Mouse (Mus musculus) neural tube, embryonic 15.5 days (tissue): ENCODE measurements around the gene Tcerg1l. TPM values are rescaled to one million over a fixed set of nuclear protein-coding genes. Genes with fewer than 3 reads are reported as not detected.

Experiments used
- ATAC-seq: fragments of 200-750 bp; cut with Nextera tagmentation; 2 replicates; pipeline ENCODE4 v1.8.0; 2017; ENCODE audit warnings: mild to moderate bottlenecking, moderate TSS enrichment, moderate library complexity; ENCODE audit not compliant: low FRiP score
- H3K27ac ChIP-seq: fragments of 300-500 bp; sonication (generic); replicated peaks from 2 replicates; pipeline ENCODE4 v1.5.1; 2015; ENCODE audit warnings: mild to moderate bottlenecking, inconsistent platforms
- H3K27me3 ChIP-seq: fragments of 300-500 bp; sonication (generic); replicated peaks from 2 replicates; pipeline ENCODE4 v1.6.1; 2015; ENCODE audit warnings: inconsistent platforms
- H3K36me3 ChIP-seq: fragments of 300-500 bp; sonication (generic); 2 replicates; pipeline ENCODE4 v1.6.1; 2015; ENCODE audit warnings: inconsistent platforms
- H3K4me1 ChIP-seq: fragments of 300-500 bp; sonication (generic); 2 replicates; pipeline ENCODE4 v1.6.1; 2015; ENCODE audit warnings: inconsistent platforms
- H3K4me2 ChIP-seq: fragments of 300-500 bp; sonication (generic); 2 replicates; pipeline ENCODE4 v1.6.1; 2015; ENCODE audit warnings: inconsistent platforms, mild to moderate bottlenecking, moderate library complexity
- H3K4me3 ChIP-seq: fragments of 300-500 bp; sonication (generic); replicated peaks from 2 replicates; pipeline ENCODE4 v1.5.1; 2015; ENCODE audit warnings: mild to moderate bottlenecking, inconsistent platforms
- H3K9ac ChIP-seq: fragments of 300-500 bp; sonication (generic); replicated peaks from 2 replicates; pipeline ENCODE4 v1.6.1; 2015; ENCODE audit warnings: mild to moderate bottlenecking, inconsistent platforms
- H3K9me3 ChIP-seq: fragments of 300-500 bp; sonication (generic); replicated peaks from 2 replicates; pipeline ENCODE4 v1.6.1; 2016; ENCODE audit warnings: inconsistent platforms
- WGBS: fragments of 180-500 bp; shearing (Covaris S2); methylation state at CpG from one replicate; pipeline ENCODE4 v1.1.7; 2015; ENCODE audit warnings: mixed read lengths; 5-methylcytosine and 5-hydroxymethylcytosine counted together
- polyA plus RNA-seq: library from polyadenylated mRNA; unstranded; fragments of >200 nt; fragmentation: Nextera tagmentation; extraction: Ambion mirVana; gene quantifications from 2 replicates; pipeline ENCODE4 v1.2.1, GENCODE M21; 2015

Gene Tcerg1l
- polyA plus RNA-seq, 1 experiment from 2014 or later = 47.5 TPM

- Histone ChIP-seq H3K9ac (no peak overlapping the region), H3K4me3 (no peak overlapping the region), H3K27ac (no peak overlapping the region), H3K36me3 (no peaks in the 10 kb centered on the region), H3K9me3 (no peaks in the 10 kb centered on the region), H3K4me2 (no peak overlapping the region), H3K27me3 (no peaks in the 10 kb centered on the region), H3K4me1 (peaks cover 11% of the 10 kb centered on the region)
- no peak for ATAC-seq
- WGBS = 41% methylated on average over 2 of the region's 2 CpGs
Observed at GRCm38 (mm10) chr7:138356655-138357449, 40.7 kb downstream of the Tcerg1l start.

- no peaks in the 10 kb centered on the region for H3K9me3 ChIP-seq
- no peak for ATAC-seq
- no peaks in the 10 kb centered on the region for H3K36me3 ChIP-seq
- H3K27ac ChIP-seq = no peak overlapping the region
- no peak overlapping the region for H3K4me3 ChIP-seq
- no peaks in the 10 kb centered on the region for H3K27me3 ChIP-seq
- no peak overlapping the region for H3K4me2 ChIP-seq
- 56% methylated on average over 6 of the region's 6 CpGs for WGBS
- no peak overlapping the region for H3K9ac ChIP-seq
- H3K4me1 ChIP-seq = peaks cover 3% of the 10 kb centered on the region; the same call in 1 of the 2 replicates
Observed at GRCm38 (mm10) chr7:138345451-138345850, 52.1 kb downstream of the Tcerg1l start.

GRCm38 (mm10) chr7:138338451-138338850 lies 59.1 kb downstream of the Tcerg1l start:
- H3K27ac ChIP-seq = no peak overlapping the region
- H3K9me3 ChIP-seq = no peaks in the 10 kb centered on the region
- H3K4me3 ChIP-seq = no peak overlapping the region
- H3K4me2 ChIP-seq = no peak overlapping the region
- peaks cover 10% of the 10 kb centered on the region for H3K4me1 ChIP-seq
- no peaks in the 10 kb centered on the region for H3K36me3 ChIP-seq
- no peak overlapping the region for H3K9ac ChIP-seq
- WGBS = 74% methylated on average over 4 of the region's 4 CpGs
- ATAC-seq = no peak
- H3K27me3 ChIP-seq = no peaks in the 10 kb centered on the region

GRCm38 (mm10) chr7:138337946-138338345 lies 59.6 kb downstream of the Tcerg1l start:
- WGBS = 34% methylated on average over 5 of the region's 5 CpGs
- no peaks in the 10 kb centered on the region for H3K27me3 ChIP-seq

GRCm38 (mm10) chr7:138332504-138333168 lies 64.9 kb downstream of the Tcerg1l start:
- Histone ChIP-seq H3K27ac (no peak overlapping the region), H3K4me1 (peaks cover 15% of the 10 kb centered on the region), H3K4me3 (no peak overlapping the region), H3K4me2 (no peak overlapping the region), H3K9ac (no peak overlapping the region), H3K36me3 (no peaks in the 10 kb centered on the region), H3K9me3 (no peaks in the 10 kb centered on the region), H3K27me3 (no peaks in the 10 kb centered on the region)
- ATAC-seq = no peak
- 94% methylated on average over 4 of the region's 4 CpGs for WGBS

More at GRCm38 (mm10) chr7:138337946-138338345, 59.6 kb downstream of the Tcerg1l start:
- no peak overlapping the region for H3K4me2 ChIP-seq
- ATAC-seq = no peak
- no peak overlapping the region for H3K4me3 ChIP-seq
- H3K9ac ChIP-seq = no peak overlapping the region
- H3K9me3 ChIP-seq = no peaks in the 10 kb centered on the region
- H3K36me3 ChIP-seq = no peaks in the 10 kb centered on the region
- no peak overlapping the region for H3K27ac ChIP-seq
- peaks cover 10% of the 10 kb centered on the region for H3K4me1 ChIP-seq

GRCm38 (mm10) chr7:138331266-138331665 lies 66.3 kb downstream of the Tcerg1l start:
- Histone ChIP-seq H3K36me3 (no peaks in the 10 kb centered on the region), H3K9ac (no peak overlapping the region), H3K4me2 (no peak overlapping the region), H3K27ac (no peak overlapping the region), H3K27me3 (no peaks in the 10 kb centered on the region), H3K4me3 (no peak overlapping the region), H3K9me3 (no peaks in the 10 kb centered on the region), H3K4me1 (peaks cover 16% of the 10 kb centered on the region; the same call in 1 of the 2 replicates)
- WGBS = 76% methylated on average over 3 of the region's 3 CpGs
- no peak for ATAC-seq

GRCm38 (mm10) chr7:138328637-138329036 lies 68.9 kb downstream of the Tcerg1l start:
- no peak overlapping the region for H3K4me3 ChIP-seq
- H3K27ac ChIP-seq = no peak overlapping the region
- no peaks in the 10 kb centered on the region for H3K9me3 ChIP-seq
- no peaks in the 10 kb centered on the region for H3K27me3 ChIP-seq
- H3K36me3 ChIP-seq = no peaks in the 10 kb centered on the region
- H3K9ac ChIP-seq = no peak overlapping the region
- H3K4me1 ChIP-seq = peaks cover 24% of the 10 kb centered on the region
- WGBS = 35% methylated on average over 6 of the region's 6 CpGs
- no peak for ATAC-seq
- no peak overlapping the region for H3K4me2 ChIP-seq

- Histone ChIP-seq H3K9me3 (no peaks in the 10 kb centered on the region), H3K4me3 (no peak overlapping the region), H3K36me3 (no peaks in the 10 kb centered on the region), H3K4me1 (peaks cover 24% of the 10 kb centered on the region), H3K27ac (no peak overlapping the region), H3K27me3 (no peaks in the 10 kb centered on the region), H3K4me2 (no peak overlapping the region), H3K9ac (no peak overlapping the region)
- 22% methylated on average over 3 of the region's 3 CpGs for WGBS
- ATAC-seq = no peak
Observed at GRCm38 (mm10) chr7:138326760-138327159, 70.8 kb downstream of the Tcerg1l start.

GRCm38 (mm10) chr7:138313733-138314132 lies 83.8 kb downstream of the Tcerg1l start:
- H3K27me3 ChIP-seq = no peaks in the 10 kb centered on the region
- H3K27ac ChIP-seq = no peak overlapping the region
- no peaks in the 10 kb centered on the region for H3K4me1 ChIP-seq
- H3K9ac ChIP-seq = no peak overlapping the region
- H3K9me3 ChIP-seq = no peaks in the 10 kb centered on the region
- 100% methylated on average over 1 of the region's 1 CpGs for WGBS
- H3K36me3 ChIP-seq = no peaks in the 10 kb centered on the region
- no peak for ATAC-seq
- no peak overlapping the region for H3K4me3 ChIP-seq
- H3K4me2 ChIP-seq = no peak overlapping the region

GRCm38 (mm10) chr7:138306126-138306525 lies 91.4 kb downstream of the Tcerg1l start:
- no peak overlapping the region for H3K4me2 ChIP-seq
- no peaks in the 10 kb centered on the region for H3K36me3 ChIP-seq
- H3K9ac ChIP-seq = no peak overlapping the region
- 69% methylated on average over 3 of the region's 3 CpGs for WGBS
- ATAC-seq = no peak
- H3K27ac ChIP-seq = no peak overlapping the region
- H3K9me3 ChIP-seq = no peaks in the 10 kb centered on the region
- H3K4me3 ChIP-seq = no peak overlapping the region
- H3K4me1 ChIP-seq = no peaks in the 10 kb centered on the region
- no peaks in the 10 kb centered on the region for H3K27me3 ChIP-seq

- Histone ChIP-seq H3K9me3 (no peaks in the 10 kb centered on the region), H3K4me3 (no peak overlapping the region), H3K9ac (no peak overlapping the region), H3K4me2 (no peak overlapping the region), H3K36me3 (no peaks in the 10 kb centered on the region), H3K4me1 (peaks cover 21% of the 10 kb centered on the region), H3K27me3 (no peaks in the 10 kb centered on the region; the same call in 1 of the 2 replicates), H3K27ac (no peak overlapping the region)
- WGBS = 69% methylated on average over 5 of the region's 5 CpGs
- ATAC-seq = no peak
Observed at GRCm38 (mm10) chr7:138284790-138285189, 112.7 kb downstream of the Tcerg1l start.

- Histone ChIP-seq H3K9me3 (no peaks in the 10 kb centered on the region), H3K27me3 (no peaks in the 10 kb centered on the region), H3K27ac (no peak overlapping the region), H3K4me1 (peaks cover 15% of the 10 kb centered on the region), H3K9ac (no peak overlapping the region), H3K4me2 (no peak overlapping the region), H3K36me3 (no peaks in the 10 kb centered on the region), H3K4me3 (no peak overlapping the region)
- no peak for ATAC-seq
- WGBS = 51% methylated on average over 1 of the region's 1 CpGs
Observed at GRCm38 (mm10) chr7:138275263-138275662, 122.3 kb downstream of the Tcerg1l start.
